Mouse (Mus musculus) liver, embryonic 16.5 days (tissue): ENCODE results near the gene Skap1. TPM values are rescaled to one million over a fixed set of nuclear protein-coding genes. Genes with fewer than 3 reads are reported as not detected.
"Not testable (repeated sequence)": the region's sequence is repeated elsewhere in the genome, so short reads cannot be mapped to it uniquely, and the experiment has no call there.

Experiments used
- ATAC-seq: fragments of 200-750 bp; cut with Nextera tagmentation; 2 replicates; pipeline ENCODE4 v1.8.0; 2017; ENCODE audit warnings: low read depth, mild to moderate bottlenecking, moderate number of reproducible peaks, moderate library complexity
- H3K27ac ChIP-seq: fragments of 300-500 bp; sonication (generic); 2 replicates; pipeline ENCODE4 v1.5.1; 2014; ENCODE audit warnings: mild to moderate bottlenecking, low read length
- H3K27me3 ChIP-seq: fragments of 300-500 bp; sonication (generic); 2 replicates; pipeline ENCODE4 v1.6.1; 2014; ENCODE audit warnings: low read depth, low read length, mixed read lengths; ENCODE audit not compliant: control insufficient read depth, insufficient read depth
- H3K36me3 ChIP-seq: fragments of 300-500 bp; sonication (generic); 2 replicates; pipeline ENCODE4 v1.6.1; 2014; ENCODE audit warnings: mild to moderate bottlenecking; ENCODE audit not compliant: control insufficient read depth, insufficient read depth
- H3K4me1 ChIP-seq: fragments of 300-500 bp; sonication (generic); 2 replicates; pipeline ENCODE4 v1.6.1; 2014; ENCODE audit warnings: low read depth, low read length, mixed read lengths; ENCODE audit not compliant: control insufficient read depth
- H3K4me2 ChIP-seq: fragments of 300-500 bp; sonication (generic); 2 replicates; pipeline ENCODE4 v1.6.1; 2014; ENCODE audit warnings: low read depth, low read length, mixed read lengths
- H3K4me3 ChIP-seq: fragments of 300-500 bp; sonication (generic); 2 replicates; pipeline ENCODE4 v1.5.1; 2014; ENCODE audit warnings: low read depth, mild to moderate bottlenecking, low read length
- H3K9ac ChIP-seq: fragments of 300-500 bp; sonication (generic); 2 replicates; pipeline ENCODE4 v1.6.1; 2014; ENCODE audit warnings: low read depth, low read length
- H3K9me3 ChIP-seq: fragments of 300-500 bp; sonication (generic); replicated peaks from 2 replicates; pipeline ENCODE4 v1.6.1; 2016; ENCODE audit warnings: low read length; ENCODE audit not compliant: control insufficient read depth
- WGBS: fragments of 180-500 bp; shearing (Covaris S2); extraction: QIAGEN DNeasy Blood & Tissue Kit; methylation state at CpG from one replicate; pipeline ENCODE4 v1.1.7; 2014; ENCODE audit not compliant: insufficient replicate concordance; 5-methylcytosine and 5-hydroxymethylcytosine counted together
- polyA plus RNA-seq: library from polyadenylated mRNA; unstranded; fragments of >200 nt; fragmentation: Nextera tagmentation; extraction: Ambion mirVana; gene quantifications from 2 replicates; pipeline ENCODE4 v1.2.1, GENCODE M21; 2015

Skap1 gene
- polyA plus RNA-seq, 1 experiment from 2014 or later, result 0.12 TPM

GRCm38 (mm10) chr11:96774536-96774935, 310.1 kb downstream of the Skap1 start:
- Histone ChIP-seq H3K4me3 (no peak overlapping the region), H3K36me3 (peaks cover 13% of the 10 kb centered on the region), H3K27ac (no peak overlapping the region), H3K27me3 (no peaks in the 10 kb centered on the region), H3K4me2 (no peak overlapping the region), H3K4me1 (peaks cover 13% of the 10 kb centered on the region), H3K9ac (no peak overlapping the region), H3K9me3 (no peaks in the 10 kb centered on the region)
- no peak for ATAC-seq
- WGBS, result 79% methylated on average over 3 of the region's 3 CpGs

- WGBS, result 80% methylated on average over 8 of the region's 8 CpGs
- ATAC-seq, result no peak
Observed at GRCm38 (mm10) chr11:96775063-96775462, 310.7 kb downstream of the Skap1 start.

GRCm38 (mm10) chr11:96775665-96776064, 311.3 kb downstream of the Skap1 start:
- Histone ChIP-seq H3K9me3 (no peaks in the 10 kb centered on the region), H3K27ac (no peak overlapping the region), H3K4me1 (peaks cover 13% of the 10 kb centered on the region), H3K4me2 (no peak overlapping the region), H3K4me3 (no peak overlapping the region), H3K36me3 (peaks cover 9% of the 10 kb centered on the region), H3K9ac (no peak overlapping the region), H3K27me3 (no peaks in the 10 kb centered on the region)
- no peak for ATAC-seq
- WGBS, result 66% methylated on average over 7 of the region's 7 CpGs

More at GRCm38 (mm10) chr11:96775063-96775462, 310.7 kb downstream of the Skap1 start:
- H3K4me3 ChIP-seq, result no peak overlapping the region
- no peak overlapping the region for H3K9ac ChIP-seq
- H3K4me2 ChIP-seq, result no peak overlapping the region
- H3K36me3 ChIP-seq, result peaks cover 13% of the 10 kb centered on the region
- H3K9me3 ChIP-seq, result no peaks in the 10 kb centered on the region
- H3K27ac ChIP-seq, result no peak overlapping the region
- no peaks in the 10 kb centered on the region for H3K27me3 ChIP-seq
- H3K4me1 ChIP-seq, result peaks cover 13% of the 10 kb centered on the region

GRCm38 (mm10) chr11:96776068-96776467, 311.7 kb downstream of the Skap1 start:
- no peak for ATAC-seq
- Histone ChIP-seq H3K4me2 (peak overlapping the region; percentile 88; the same call in 1 of the 2 replicates), H3K4me1 (peaks cover 13% of the 10 kb centered on the region), H3K36me3 (peaks cover 9% of the 10 kb centered on the region), H3K27ac (no peak overlapping the region), H3K27me3 (no peaks in the 10 kb centered on the region), H3K9ac (no peak overlapping the region), H3K4me3 (peak overlapping the region; percentile 73; the same call in 1 of the 2 replicates), H3K9me3 (no peaks in the 10 kb centered on the region)
- WGBS, result 48% methylated on average over 3 of the region's 3 CpGs

GRCm38 (mm10) chr11:96776968-96777962, 312.9 kb downstream of the Skap1 start, which contains the start of gene Snx11:
Gene Snx11, minus strand, starts transcription at chr11:96777559.
- Histone ChIP-seq H3K36me3 (peaks cover 2% of the 10 kb centered on the region; the same call in 1 of the 2 replicates), H3K27me3 (no peaks in the 10 kb centered on the region), H3K4me3 (peak within 1 kb of the TSS; percentile 73), H3K9me3 (no peaks in the 10 kb centered on the region), H3K27ac (peak within 1 kb of the TSS; percentile 89), H3K4me1 (peaks cover 13% of the 10 kb centered on the region), H3K4me2 (peak within 1 kb of the TSS; percentile 88), H3K9ac (peak within 1 kb of the TSS; percentile 70)
- peak; percentile 100 for ATAC-seq
- 1% methylated on average over 59 of the region's 59 CpGs for WGBS

GRCm38 (mm10) chr11:96778061-96778627, 313.8 kb downstream of the Skap1 start:
- peak overlapping the region; percentile 73 for H3K4me3 ChIP-seq
- H3K27me3 ChIP-seq, H3K9me3 ChIP-seq, ATAC-seq, H3K36me3 ChIP-seq: not testable (repeated sequence)
- 59% methylated on average over 10 of the region's 10 CpGs for WGBS
- H3K4me1 ChIP-seq, result peaks cover 13% of the 10 kb centered on the region
- H3K9ac ChIP-seq, result peak overlapping the region; percentile 70
- peak overlapping the region; percentile 89 for H3K27ac ChIP-seq
- peak overlapping the region; percentile 88 for H3K4me2 ChIP-seq

- Histone ChIP-seq H3K27ac (no peak overlapping the region), H3K4me3 (no peak overlapping the region), H3K9ac (no peak overlapping the region), H3K9me3 (no peaks in the 10 kb centered on the region), H3K4me2 (no peak overlapping the region), H3K27me3 (no peaks in the 10 kb centered on the region), H3K36me3 (no peaks in the 10 kb centered on the region), H3K4me1 (peaks cover 13% of the 10 kb centered on the region)
- WGBS, result 67% methylated on average over 5 of the region's 5 CpGs
- no peak for ATAC-seq
Observed at GRCm38 (mm10) chr11:96780306-96780705, 315.9 kb downstream of the Skap1 start.

GRCm38 (mm10) chr11:96781425-96781824, 317.0 kb downstream of the Skap1 start:
- Histone ChIP-seq H3K9ac (no peak overlapping the region), H3K36me3 (no peaks in the 10 kb centered on the region), H3K27me3 (no peaks in the 10 kb centered on the region), H3K9me3 (no peaks in the 10 kb centered on the region), H3K4me1 (peaks cover 11% of the 10 kb centered on the region), H3K27ac (no peak overlapping the region), H3K4me3 (no peak overlapping the region), H3K4me2 (no peak overlapping the region)
- 46% methylated on average over 2 of the region's 2 CpGs for WGBS
- ATAC-seq, result no peak

- not testable (repeated sequence) for ATAC-seq
- 13% methylated on average over 7 of the region's 7 CpGs for WGBS
Observed at GRCm38 (mm10) chr11:96784847-96785246, 320.5 kb downstream of the Skap1 start.

More at GRCm38 (mm10) chr11:96784847-96785246, 320.5 kb downstream of the Skap1 start:
- H3K4me3 ChIP-seq, H3K27me3 ChIP-seq, H3K9ac ChIP-seq, H3K36me3 ChIP-seq, H3K9me3 ChIP-seq, H3K27ac ChIP-seq, H3K4me2 ChIP-seq, H3K4me1 ChIP-seq: not testable (repeated sequence)
